Mouse (Mus musculus): ENCODE measurements around the gene Acp5. TPM values are rescaled to one million over a fixed set of nuclear protein-coding genes. Genes with fewer than 3 reads are reported as not detected.

Acp5 gene
- polyA plus RNA-seq, 1 experiment from 2014 or later: 78.2 TPM

DNA sequence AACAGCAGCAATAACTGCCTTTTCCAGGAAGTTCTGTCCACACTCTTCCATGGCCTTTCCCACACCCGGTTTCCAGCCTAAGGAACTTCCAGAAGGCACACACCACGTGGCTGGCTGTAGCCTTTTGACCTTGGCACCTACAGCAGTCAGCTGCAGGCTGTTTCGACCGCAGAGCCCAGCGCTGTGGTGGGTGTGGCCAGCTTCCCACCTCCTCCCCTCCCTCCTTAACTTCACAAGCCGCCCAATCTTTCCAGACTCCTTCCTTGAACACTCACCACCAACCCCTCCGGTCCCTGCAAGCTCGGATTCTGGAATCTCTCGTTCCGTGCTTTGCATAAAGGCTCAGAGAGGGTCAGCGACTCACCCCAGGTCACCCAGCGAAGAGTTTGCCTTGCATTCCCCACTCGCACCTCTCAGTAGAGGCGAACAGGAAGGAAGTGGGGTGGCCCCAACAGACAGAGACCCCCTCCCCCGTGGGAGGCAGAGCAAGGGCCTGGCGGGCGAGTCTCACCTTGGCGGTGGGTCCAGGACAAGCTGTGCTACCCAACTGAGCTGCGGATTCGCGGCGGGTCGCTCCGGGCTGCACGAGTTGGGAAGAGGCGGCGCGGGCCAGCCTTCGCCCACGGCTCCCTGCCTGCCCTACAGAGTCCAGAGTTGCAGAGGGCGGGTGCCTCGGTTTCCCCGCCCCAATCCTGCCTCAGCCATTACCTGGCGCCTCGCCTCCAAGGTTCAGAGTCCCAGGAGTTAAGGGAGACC lies 4.1 kb downstream of the Acp5 start:
- peak; percentile 92 for ATAC-seq
- Histone ChIP-seq H3K27ac (ENCODE audit: low read length) (peak overlapping the region; percentile 50), H3K36me3 (ENCODE audit: control insufficient read depth, insufficient read depth, low read length) (no peaks in the 10 kb centered on the region), H3K4me1 (ENCODE audit: control insufficient read depth, insufficient read depth, low read length) (peaks cover 13% of the 10 kb centered on the region), H3K9ac (ENCODE audit: low read depth, low read length) (peak overlapping the region; percentile 77), H3K4me2 (ENCODE audit: low read depth, low read length) (peak overlapping the region; percentile 93), H3K9me3 (ENCODE audit: control insufficient read depth, low read length) (no peaks in the 10 kb centered on the region), H3K27me3 (replicated peaks; ENCODE audit: control insufficient read depth, insufficient read depth, low read length) (no peaks in the 10 kb centered on the region), H3K4me3 (ENCODE audit: low read length) (peak overlapping the region; percentile 57)
- 2% methylated on average over 29 of the region's 35 CpGs for WGBS

DNA sequence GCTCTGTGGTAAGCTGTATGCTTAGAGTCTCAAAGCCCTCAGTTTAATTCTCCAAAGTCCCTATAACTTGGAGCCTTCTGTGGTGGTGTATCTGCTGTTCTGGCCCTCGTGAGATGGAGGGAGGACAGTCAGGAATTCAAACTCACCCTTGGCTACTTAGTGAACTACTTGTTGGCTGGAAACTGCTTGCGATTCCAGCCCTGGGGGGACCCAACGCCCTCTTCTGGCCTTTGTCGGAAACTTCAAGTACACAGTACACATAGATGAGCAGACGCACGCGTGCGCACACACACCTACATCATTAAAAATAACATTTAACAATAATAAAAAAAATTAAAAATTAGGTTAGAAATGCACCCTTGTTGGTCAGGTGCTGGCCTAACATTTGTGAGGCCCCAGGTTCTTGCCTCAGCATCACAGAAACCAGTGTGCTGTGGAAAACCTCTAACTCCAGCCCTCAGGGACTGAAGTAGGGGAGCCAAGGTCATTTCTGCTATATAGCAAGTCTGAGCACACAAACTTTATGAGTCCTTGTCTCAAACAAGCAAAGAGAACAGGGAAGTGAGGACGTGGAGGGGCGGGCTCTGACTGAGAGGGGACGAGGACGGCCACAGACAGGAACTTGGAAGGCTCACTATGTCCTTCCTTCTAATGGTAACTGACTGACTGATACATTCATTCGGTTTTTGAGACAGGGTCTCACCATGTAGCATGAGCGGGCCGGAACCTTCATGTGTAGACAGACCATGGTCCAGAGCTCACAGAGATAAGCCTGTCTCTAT lies 10.1 kb downstream of the Acp5 start:
- no peak overlapping the region for H3K4me2 ChIP-seq (ENCODE audit: low read depth, low read length)
- no peaks in the 10 kb centered on the region for H3K9me3 ChIP-seq (ENCODE audit: control insufficient read depth, low read length)
- 82% methylated on average over 15 of the region's 15 CpGs for WGBS
- no peak overlapping the region for H3K4me3 ChIP-seq (ENCODE audit: low read length)
- no peaks in the 10 kb centered on the region for H3K4me1 ChIP-seq (ENCODE audit: control insufficient read depth, insufficient read depth, low read length)
- H3K9ac ChIP-seq (ENCODE audit: low read depth, low read length): no peak overlapping the region
- ATAC-seq: no peak; the same call in 1 of the 2 replicates
- no peaks in the 10 kb centered on the region for H3K27me3 ChIP-seq (replicated peaks; ENCODE audit: control insufficient read depth, insufficient read depth, low read length)
- no peaks in the 10 kb centered on the region for H3K36me3 ChIP-seq (ENCODE audit: control insufficient read depth, insufficient read depth, low read length)
- H3K27ac ChIP-seq (ENCODE audit: low read length): no peak overlapping the region

DNA sequence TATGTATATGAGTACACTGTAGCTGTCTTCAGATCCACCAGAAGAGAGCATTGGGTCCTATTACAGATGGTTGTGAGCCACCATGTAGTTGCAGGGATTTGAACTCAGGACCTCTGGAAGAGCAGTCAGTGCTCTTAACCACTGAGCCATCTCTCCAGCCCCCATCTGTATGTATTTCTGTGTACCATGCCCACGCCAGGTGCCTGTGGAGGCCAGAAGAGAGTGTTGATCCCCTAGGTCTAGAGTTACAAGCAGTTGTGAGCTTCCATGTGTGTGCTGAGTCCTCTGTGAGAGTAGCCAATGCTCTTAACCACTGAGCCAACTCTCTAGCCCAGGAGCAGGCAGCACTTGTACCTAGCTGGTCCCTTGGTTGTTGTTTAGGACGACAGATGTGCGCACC lies 11.3 kb downstream of the Acp5 start:
- no peak overlapping the region for H3K4me2 ChIP-seq (ENCODE audit: low read depth, low read length)
- no peak overlapping the region for H3K27ac ChIP-seq (ENCODE audit: low read length)
- no peak overlapping the region for H3K4me3 ChIP-seq (ENCODE audit: low read length)
- H3K36me3 ChIP-seq (ENCODE audit: control insufficient read depth, insufficient read depth, low read length): no peaks in the 10 kb centered on the region
- no peak overlapping the region for H3K9ac ChIP-seq (ENCODE audit: low read depth, low read length)
- no peak for ATAC-seq
- no peaks in the 10 kb centered on the region for H3K27me3 ChIP-seq (replicated peaks; ENCODE audit: control insufficient read depth, insufficient read depth, low read length)
- H3K4me1 ChIP-seq (ENCODE audit: control insufficient read depth, insufficient read depth, low read length): no peaks in the 10 kb centered on the region
- no peaks in the 10 kb centered on the region for H3K9me3 ChIP-seq (ENCODE audit: control insufficient read depth, low read length)
- 87% methylated on average over 3 of the region's 3 CpGs for WGBS

DNA sequence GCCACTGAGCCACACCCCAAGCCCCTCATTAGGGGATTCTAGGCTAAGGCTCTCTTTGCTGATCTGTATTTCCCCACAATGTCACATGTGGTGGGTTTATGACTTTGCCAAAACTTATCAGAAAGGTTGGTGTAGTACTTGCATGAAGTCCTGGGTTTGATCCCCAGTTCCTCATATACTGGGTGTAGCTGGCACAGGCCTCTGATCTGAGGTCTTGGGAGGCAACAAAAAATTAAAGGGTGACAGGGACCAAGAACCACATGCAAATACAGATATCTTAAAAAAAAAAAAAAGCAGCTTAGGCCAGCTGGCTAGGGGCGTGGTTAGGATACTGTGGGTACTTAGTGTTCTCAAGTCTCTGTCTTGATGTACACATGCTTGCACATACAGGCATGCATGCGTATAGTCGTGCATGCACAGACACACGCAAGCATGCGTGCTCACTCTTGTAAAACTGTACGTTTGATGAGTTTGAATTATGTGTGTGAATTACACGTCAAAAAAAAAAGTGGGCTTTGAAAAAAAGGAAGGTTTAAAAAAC lies 12.4 kb downstream of the Acp5 start:
- H3K9ac ChIP-seq (ENCODE audit: low read depth, low read length): no peak overlapping the region
- H3K27ac ChIP-seq (ENCODE audit: low read length): no peak overlapping the region
- H3K9me3 ChIP-seq (ENCODE audit: control insufficient read depth, low read length): no peaks in the 10 kb centered on the region
- ATAC-seq: no peak
- no peaks in the 10 kb centered on the region for H3K27me3 ChIP-seq (replicated peaks; ENCODE audit: control insufficient read depth, insufficient read depth, low read length)
- H3K36me3 ChIP-seq (ENCODE audit: control insufficient read depth, insufficient read depth, low read length): no peaks in the 10 kb centered on the region
- no peak overlapping the region for H3K4me3 ChIP-seq (ENCODE audit: low read length)
- no peak overlapping the region for H3K4me2 ChIP-seq (ENCODE audit: low read depth, low read length)
- WGBS: 80% methylated on average over 7 of the region's 7 CpGs
- H3K4me1 ChIP-seq (ENCODE audit: control insufficient read depth, insufficient read depth, low read length): no peaks in the 10 kb centered on the region

DNA sequence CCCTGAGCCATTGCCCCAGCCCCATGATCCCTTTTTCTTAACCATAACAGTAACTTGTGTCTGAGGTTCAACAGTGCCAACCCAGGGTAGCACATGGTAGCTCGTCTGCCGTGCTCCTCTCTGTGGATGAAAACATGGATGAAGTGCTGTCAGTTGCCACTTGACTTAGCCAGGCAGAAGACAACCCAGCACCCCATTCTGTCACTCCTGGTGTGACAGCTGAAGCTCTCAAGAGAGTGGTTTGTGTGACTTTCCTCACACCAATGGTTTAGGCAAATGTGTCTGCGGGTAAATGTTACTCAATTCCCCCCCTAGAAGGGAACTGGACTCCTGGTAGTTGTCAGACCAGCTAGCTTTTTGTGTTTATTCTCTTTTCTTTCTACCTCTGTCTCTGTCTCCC lies 13.5 kb downstream of the Acp5 start:
- Histone ChIP-seq H3K4me1 (ENCODE audit: control insufficient read depth, insufficient read depth, low read length) (no peaks in the 10 kb centered on the region), H3K27ac (ENCODE audit: low read length) (no peak overlapping the region), H3K9ac (ENCODE audit: low read depth, low read length) (no peak overlapping the region), H3K9me3 (ENCODE audit: control insufficient read depth, low read length) (no peaks in the 10 kb centered on the region), H3K27me3 (replicated peaks; ENCODE audit: control insufficient read depth, insufficient read depth, low read length) (no peaks in the 10 kb centered on the region), H3K36me3 (ENCODE audit: control insufficient read depth, insufficient read depth, low read length) (no peaks in the 10 kb centered on the region), H3K4me2 (ENCODE audit: low read depth, low read length) (no peak overlapping the region), H3K4me3 (ENCODE audit: low read length) (no peak overlapping the region)
- 69% methylated on average over 3 of the region's 3 CpGs for WGBS
- no peak for ATAC-seq

DNA sequence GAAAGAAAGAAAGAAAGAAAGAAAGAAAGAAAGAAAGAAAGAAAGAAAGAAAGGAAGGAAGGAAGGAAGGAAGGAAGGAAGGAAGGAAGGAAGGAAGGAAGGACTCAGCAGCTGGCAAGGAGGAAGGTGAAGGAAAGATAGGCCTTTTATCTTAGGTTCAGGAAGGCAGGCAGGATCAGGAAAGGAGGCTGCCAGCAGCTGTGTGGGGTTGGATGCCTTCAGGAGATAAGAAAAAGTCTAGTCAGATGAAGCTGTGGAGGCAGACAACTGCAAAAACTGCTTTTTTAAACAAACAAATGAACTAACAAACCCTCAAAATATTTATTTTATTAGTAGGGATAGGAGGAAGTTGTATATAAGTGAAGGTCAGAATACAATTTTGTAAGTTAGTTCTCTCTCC lies 14.0 kb downstream of the Acp5 start:
- Histone ChIP-seq H3K9ac (ENCODE audit: low read depth, low read length) (no peak overlapping the region), H3K4me3 (ENCODE audit: low read length) (no peak overlapping the region), H3K27ac (ENCODE audit: low read length) (no peak overlapping the region), H3K9me3 (ENCODE audit: control insufficient read depth, low read length) (no peaks in the 10 kb centered on the region), H3K27me3 (replicated peaks; ENCODE audit: control insufficient read depth, insufficient read depth, low read length) (no peaks in the 10 kb centered on the region), H3K36me3 (ENCODE audit: control insufficient read depth, insufficient read depth, low read length) (no peaks in the 10 kb centered on the region), H3K4me1 (ENCODE audit: control insufficient read depth, insufficient read depth, low read length) (no peaks in the 10 kb centered on the region), H3K4me2 (ENCODE audit: low read depth, low read length) (no peak overlapping the region)
- ATAC-seq: no peak

DNA sequence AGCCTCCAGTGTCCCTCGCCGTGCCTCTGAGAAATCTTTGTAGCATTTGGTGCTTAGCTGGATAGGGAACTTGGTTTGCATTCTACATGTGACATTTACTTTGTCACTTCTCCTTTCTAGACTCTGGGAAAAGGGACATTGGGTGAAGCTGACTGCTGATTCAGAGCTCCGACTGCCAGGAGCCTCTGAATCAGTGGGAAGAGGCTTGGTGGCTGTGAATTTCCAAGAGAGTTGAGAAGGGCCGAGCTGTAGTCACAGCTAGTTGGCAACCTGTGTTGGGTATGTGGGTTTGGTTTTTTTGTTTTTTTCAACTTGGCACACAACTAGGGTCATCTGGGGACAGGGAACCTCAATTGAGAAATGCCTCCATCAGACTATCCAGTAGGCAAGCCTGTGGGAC lies 16.0 kb downstream of the Acp5 start:
- Histone ChIP-seq H3K4me2 (ENCODE audit: low read depth, low read length) (no peak overlapping the region), H3K9me3 (ENCODE audit: control insufficient read depth, low read length) (no peaks in the 10 kb centered on the region), H3K27ac (ENCODE audit: low read length) (no peak overlapping the region), H3K4me1 (ENCODE audit: control insufficient read depth, insufficient read depth, low read length) (peaks cover 5% of the 10 kb centered on the region), H3K27me3 (replicated peaks; ENCODE audit: control insufficient read depth, insufficient read depth, low read length) (no peaks in the 10 kb centered on the region), H3K9ac (ENCODE audit: low read depth, low read length) (no peak overlapping the region), H3K36me3 (ENCODE audit: control insufficient read depth, insufficient read depth, low read length) (no peaks in the 10 kb centered on the region), H3K4me3 (ENCODE audit: low read length) (no peak overlapping the region)
- no peak for ATAC-seq
- WGBS: 87% methylated on average over 4 of the region's 4 CpGs

DNA sequence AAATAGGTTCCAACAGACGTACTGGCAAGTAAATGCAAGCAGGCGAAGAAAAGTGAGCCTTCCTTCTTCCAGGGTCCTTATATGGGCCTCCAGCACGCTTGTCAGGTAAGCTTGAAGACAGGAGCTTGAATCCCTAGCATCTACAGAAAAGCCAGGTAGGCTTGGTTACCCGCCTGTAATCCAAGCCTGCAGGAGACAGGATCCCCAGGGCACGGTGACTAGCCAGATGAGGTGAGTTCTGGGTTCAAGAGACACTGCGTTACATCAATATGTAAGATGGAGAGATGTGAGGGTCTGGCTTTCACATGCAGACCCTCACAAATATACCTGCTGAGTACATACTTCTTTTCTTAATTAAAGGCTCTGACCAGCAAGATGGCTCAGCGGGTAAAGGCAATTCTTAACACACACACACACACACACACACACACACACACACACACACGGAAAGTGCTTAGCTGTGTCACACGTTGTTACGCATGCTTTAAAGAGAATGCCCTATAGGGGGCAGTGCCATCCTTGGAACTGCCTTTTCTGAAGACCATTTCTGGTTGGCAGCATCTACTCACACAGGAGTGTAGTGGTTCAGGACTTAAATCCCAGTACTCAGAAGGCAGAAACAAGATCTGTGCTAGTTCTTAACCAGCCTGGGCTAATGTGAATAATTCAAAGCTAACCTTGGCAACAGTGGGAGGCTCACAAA lies 17.6 kb downstream of the Acp5 start:
- Histone ChIP-seq H3K9ac (ENCODE audit: low read depth, low read length) (no peak overlapping the region), H3K9me3 (ENCODE audit: control insufficient read depth, low read length) (no peaks in the 10 kb centered on the region), H3K27ac (ENCODE audit: low read length) (no peak overlapping the region), H3K4me3 (ENCODE audit: low read length) (peak overlapping the region; percentile 88), H3K36me3 (ENCODE audit: control insufficient read depth, insufficient read depth, low read length) (peaks cover 10% of the 10 kb centered on the region; the same call in 1 of the 2 replicates), H3K4me1 (ENCODE audit: control insufficient read depth, insufficient read depth, low read length) (peaks cover 5% of the 10 kb centered on the region), H3K4me2 (ENCODE audit: low read depth, low read length) (peak overlapping the region; percentile 69), H3K27me3 (replicated peaks; ENCODE audit: control insufficient read depth, insufficient read depth, low read length) (no peaks in the 10 kb centered on the region)
- 38% methylated on average over 10 of the region's 10 CpGs for WGBS
- ATAC-seq: no peak

DNA sequence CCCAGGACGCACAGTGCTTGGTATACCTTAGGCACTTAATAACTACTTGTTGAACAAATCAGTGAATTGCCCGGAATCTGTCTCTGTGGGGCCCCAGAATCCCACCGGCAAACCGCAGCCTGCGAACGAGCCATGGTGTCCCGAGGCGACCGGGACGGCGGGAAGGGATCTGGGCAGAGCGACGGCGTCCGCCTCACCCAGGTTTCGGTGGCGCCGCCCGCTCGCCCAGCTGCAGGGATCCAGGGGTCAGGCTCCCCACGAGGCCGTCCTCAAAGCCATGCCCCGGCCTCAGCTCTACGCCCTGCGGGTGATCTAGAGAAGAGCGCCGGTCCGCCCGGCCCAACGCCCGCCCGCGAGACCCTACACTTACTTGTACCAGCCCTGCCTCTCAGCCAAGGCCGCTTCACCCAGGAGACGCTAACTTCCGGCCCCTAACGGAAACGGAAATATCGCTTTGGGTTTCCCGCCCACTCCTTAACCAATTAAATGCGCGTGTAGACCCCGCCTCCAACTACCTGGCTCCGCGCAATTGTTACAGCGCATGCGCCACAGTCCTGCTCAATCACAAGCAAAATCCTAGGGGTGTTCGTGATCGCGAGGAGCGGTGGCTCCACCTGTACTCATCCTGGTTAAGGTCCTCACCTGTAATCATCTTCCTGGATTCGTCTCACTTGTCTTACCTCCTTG lies 18.6 kb downstream of the Acp5 start, which contains the start of gene Elof1:
Elof1 (minus strand) TSS at position 433 of the 687 bp plus-strand sequence.
- Histone ChIP-seq H3K4me1 (ENCODE audit: control insufficient read depth, insufficient read depth, low read length) (peaks cover 5% of the 10 kb centered on the region), H3K36me3 (ENCODE audit: control insufficient read depth, insufficient read depth, low read length) (peaks cover 18% of the 10 kb centered on the region), H3K9me3 (ENCODE audit: control insufficient read depth, low read length) (no peaks in the 10 kb centered on the region), H3K27ac (ENCODE audit: low read length) (peak within 1 kb of the TSS; percentile 63), H3K4me3 (ENCODE audit: low read length) (peak within 1 kb of the TSS; percentile 88), H3K4me2 (ENCODE audit: low read depth, low read length) (peak within 1 kb of the TSS; percentile 84), H3K9ac (ENCODE audit: low read depth, low read length) (peak within 1 kb of the TSS; percentile 94), H3K27me3 (replicated peaks; ENCODE audit: control insufficient read depth, insufficient read depth, low read length) (no peaks in the 10 kb centered on the region)
- WGBS: under 1% methylated on average over 52 of the region's 52 CpGs
- ATAC-seq: peak; percentile 98

Data from intestine, embryonic 16.5 days (tissue).